Mouse (Mus musculus): ENCODE measurements around the gene Inpp4a. TPM values are rescaled to one million over a fixed set of nuclear protein-coding genes. Genes with fewer than 3 reads are reported as not detected.
A peak's percentile ranks its signal among the peaks of the same experiment; 100 is the strongest.

Inpp4a gene
- polyA plus RNA-seq, 1 experiment from 2014 or later, result 5.5 TPM

- peaks cover 20% of the 10 kb centered on the region for H3K36me3 ChIP-seq (ENCODE audit: control insufficient read depth, insufficient read depth)
- H3K27ac ChIP-seq (ENCODE audit: low read length), result peak within 1 kb of the TSS; percentile 88
- H3K9ac ChIP-seq (ENCODE audit: low read depth, low read length), result peak within 1 kb of the TSS; percentile 92
- WGBS (ENCODE audit: insufficient replicate concordance), result 1% methylated on average over 57 of the region's 57 CpGs
- no peaks in the 10 kb centered on the region for H3K27me3 ChIP-seq (ENCODE audit: control insufficient read depth, insufficient read depth, low read depth, low read length)
- peak within 1 kb of the TSS; percentile 77 for H3K4me2 ChIP-seq (ENCODE audit: low read depth, low read length)
- peak; percentile 97 for ATAC-seq (ENCODE audit: low read depth)
- H3K4me3 ChIP-seq (ENCODE audit: low read depth, low read length), result peak within 1 kb of the TSS; percentile 94
- peaks cover 24% of the 10 kb centered on the region for H3K4me1 ChIP-seq (ENCODE audit: control insufficient read depth, low read depth, low read length)
- no peaks in the 10 kb centered on the region for H3K9me3 ChIP-seq (replicated peaks; ENCODE audit: control insufficient read depth, low read length)
These were observed 130.0 kb downstream of the Inpp4a start, which contains the start of the genes Coa5 and Unc50 for GRCm38 (mm10) chr1:37429366-37430296. TSS of gene Coa5 (minus strand) at chr1:37430103. TSS of gene Unc50 (plus strand) at chr1:37430139.

- Histone ChIP-seq H3K4me1 (ENCODE audit: control insufficient read depth, low read depth, low read length) (peaks cover 25% of the 10 kb centered on the region), H3K9me3 (replicated peaks; ENCODE audit: control insufficient read depth, low read length) (no peaks in the 10 kb centered on the region), H3K9ac (ENCODE audit: low read depth, low read length) (peak overlapping the region; percentile 92), H3K36me3 (ENCODE audit: control insufficient read depth, insufficient read depth) (peaks cover 21% of the 10 kb centered on the region), H3K27me3 (ENCODE audit: control insufficient read depth, insufficient read depth, low read depth, low read length) (no peaks in the 10 kb centered on the region), H3K4me3 (ENCODE audit: low read depth, low read length) (peak overlapping the region; percentile 94), H3K27ac (ENCODE audit: low read length) (peak overlapping the region; percentile 88), H3K4me2 (ENCODE audit: low read depth, low read length) (peak overlapping the region; percentile 77)
- ATAC-seq (ENCODE audit: low read depth), result peak; percentile 67
- WGBS (ENCODE audit: insufficient replicate concordance), result 2% methylated on average over 40 of the region's 40 CpGs
These were observed 130.7 kb downstream of the Inpp4a start for GRCm38 (mm10) chr1:37430297-37430840.

- no peak overlapping the region for H3K9ac ChIP-seq (ENCODE audit: low read depth, low read length)
- H3K27me3 ChIP-seq (ENCODE audit: control insufficient read depth, insufficient read depth, low read depth, low read length), result no peaks in the 10 kb centered on the region
- peak; percentile 87 for ATAC-seq (ENCODE audit: low read depth)
- H3K4me1 ChIP-seq (ENCODE audit: control insufficient read depth, low read depth, low read length), result peaks cover 24% of the 10 kb centered on the region
- 39% methylated on average over 3 of the region's 3 CpGs for WGBS (ENCODE audit: insufficient replicate concordance)
- peak overlapping the region; percentile 42 for H3K4me2 ChIP-seq (ENCODE audit: low read depth, low read length)
- H3K27ac ChIP-seq (ENCODE audit: low read length), result peak overlapping the region; percentile 10; the same call in 1 of the 2 replicates
- H3K36me3 ChIP-seq (ENCODE audit: control insufficient read depth, insufficient read depth), result peaks cover 50% of the 10 kb centered on the region
- peak overlapping the region; percentile 6; the same call in 1 of the 2 replicates for H3K4me3 ChIP-seq (ENCODE audit: low read depth, low read length)
- no peaks in the 10 kb centered on the region for H3K9me3 ChIP-seq (replicated peaks; ENCODE audit: control insufficient read depth, low read length)
These were observed 136.8 kb downstream of the Inpp4a start for GRCm38 (mm10) chr1:37436419-37436818.

- H3K36me3 ChIP-seq (ENCODE audit: control insufficient read depth, insufficient read depth), result peaks cover 10% of the 10 kb centered on the region
- H3K27me3 ChIP-seq (ENCODE audit: control insufficient read depth, insufficient read depth, low read depth, low read length), result no peaks in the 10 kb centered on the region
- no peak overlapping the region for H3K4me2 ChIP-seq (ENCODE audit: low read depth, low read length)
- no peak overlapping the region for H3K27ac ChIP-seq (ENCODE audit: low read length)
- no peak overlapping the region for H3K9ac ChIP-seq (ENCODE audit: low read depth, low read length)
- no peaks in the 10 kb centered on the region; the same call in 1 of the 2 replicates for H3K4me1 ChIP-seq (ENCODE audit: control insufficient read depth, low read depth, low read length)
- 71% methylated on average over 16 of the region's 16 CpGs for WGBS (ENCODE audit: insufficient replicate concordance)
- no peak for ATAC-seq (ENCODE audit: low read depth)
- H3K4me3 ChIP-seq (ENCODE audit: low read depth, low read length), result no peak overlapping the region
- H3K9me3 ChIP-seq (replicated peaks; ENCODE audit: control insufficient read depth, low read length), result no peaks in the 10 kb centered on the region
These were observed 143.5 kb downstream of the Inpp4a start for GRCm38 (mm10) chr1:37442848-37443835.

- Histone ChIP-seq H3K36me3 (ENCODE audit: control insufficient read depth, insufficient read depth) (no peaks in the 10 kb centered on the region), H3K4me2 (ENCODE audit: low read depth, low read length) (no peak overlapping the region), H3K9ac (ENCODE audit: low read depth, low read length) (no peak overlapping the region), H3K27me3 (ENCODE audit: control insufficient read depth, insufficient read depth, low read depth, low read length) (no peaks in the 10 kb centered on the region), H3K9me3 (replicated peaks; ENCODE audit: control insufficient read depth, low read length) (no peaks in the 10 kb centered on the region), H3K4me3 (ENCODE audit: low read depth, low read length) (no peak overlapping the region), H3K27ac (ENCODE audit: low read length) (no peak overlapping the region), H3K4me1 (ENCODE audit: control insufficient read depth, low read depth, low read length) (no peaks in the 10 kb centered on the region)
- 60% methylated on average over 10 of the region's 10 CpGs for WGBS (ENCODE audit: insufficient replicate concordance)
- no peak for ATAC-seq (ENCODE audit: low read depth)
These were observed 148.9 kb downstream of the Inpp4a start for GRCm38 (mm10) chr1:37448361-37449095.

- Histone ChIP-seq H3K4me2 (ENCODE audit: low read depth, low read length) (no peak overlapping the region), H3K4me3 (ENCODE audit: low read depth, low read length) (no peak overlapping the region), H3K9ac (ENCODE audit: low read depth, low read length) (no peak overlapping the region), H3K27ac (ENCODE audit: low read length) (no peak overlapping the region), H3K9me3 (replicated peaks; ENCODE audit: control insufficient read depth, low read length) (no peaks in the 10 kb centered on the region), H3K27me3 (ENCODE audit: control insufficient read depth, insufficient read depth, low read depth, low read length) (no peaks in the 10 kb centered on the region), H3K36me3 (ENCODE audit: control insufficient read depth, insufficient read depth) (no peaks in the 10 kb centered on the region), H3K4me1 (ENCODE audit: control insufficient read depth, low read depth, low read length) (no peaks in the 10 kb centered on the region)
- 82% methylated on average over 8 of the region's 8 CpGs for WGBS (ENCODE audit: insufficient replicate concordance)
- ATAC-seq (ENCODE audit: low read depth), result no peak
These were observed 151.6 kb downstream of the Inpp4a start for GRCm38 (mm10) chr1:37451270-37451669.

- Histone ChIP-seq H3K27ac (ENCODE audit: low read length) (no peak overlapping the region), H3K36me3 (ENCODE audit: control insufficient read depth, insufficient read depth) (no peaks in the 10 kb centered on the region), H3K4me1 (ENCODE audit: control insufficient read depth, low read depth, low read length) (no peaks in the 10 kb centered on the region), H3K4me3 (ENCODE audit: low read depth, low read length) (no peak overlapping the region), H3K27me3 (ENCODE audit: control insufficient read depth, insufficient read depth, low read depth, low read length) (no peaks in the 10 kb centered on the region), H3K9me3 (replicated peaks; ENCODE audit: control insufficient read depth, low read length) (no peaks in the 10 kb centered on the region), H3K9ac (ENCODE audit: low read depth, low read length) (no peak overlapping the region), H3K4me2 (ENCODE audit: low read depth, low read length) (no peak overlapping the region)
- 73% methylated on average over 7 of the region's 7 CpGs for WGBS (ENCODE audit: insufficient replicate concordance)
- no peak for ATAC-seq (ENCODE audit: low read depth)
These were observed 157.9 kb downstream of the Inpp4a start for GRCm38 (mm10) chr1:37457546-37457945.
